Mouse (Mus musculus) heart, postnatal 0 days (tissue): ENCODE results near the gene D630045J12Rik. TPM values are rescaled to one million over a fixed set of nuclear protein-coding genes. Genes with fewer than 3 reads are reported as not detected.

Experiments used
- ATAC-seq: fragments of 200-750 bp; cut with Nextera tagmentation; 2 replicates; pipeline ENCODE4 v1.8.0; 2017; ENCODE audit warnings: low read depth, moderate number of reproducible peaks, moderate library complexity; ENCODE audit not compliant: insufficient read depth
- DNase-seq: peaks from one replicate; pipeline ENCODE4 v3.0.0-alpha.2; 2016; ENCODE audit warnings: low spot score
- H3K27ac ChIP-seq: fragments of 300-500 bp; sonication (generic); 2 replicates; pipeline ENCODE4 v1.5.1; 2014; ENCODE audit warnings: low read depth, mild to moderate bottlenecking
- H3K27me3 ChIP-seq: fragments of 300-500 bp; sonication (generic); 2 replicates; pipeline ENCODE4 v1.6.1; 2014; ENCODE audit warnings: low read length, mixed read lengths; ENCODE audit not compliant: control insufficient read depth, insufficient read depth
- H3K36me3 ChIP-seq: fragments of 300-500 bp; sonication (generic); replicated peaks from 2 replicates; pipeline ENCODE4 v1.6.1; 2014; ENCODE audit warnings: low read length, mixed read lengths; ENCODE audit not compliant: control insufficient read depth, insufficient read depth
- H3K4me1 ChIP-seq: fragments of 300-500 bp; sonication (generic); 2 replicates; pipeline ENCODE4 v1.6.1; 2014; ENCODE audit warnings: antibody characterized with exemption; ENCODE audit not compliant: control insufficient read depth, insufficient read depth
- H3K4me2 ChIP-seq: fragments of 300-500 bp; sonication (generic); 2 replicates; pipeline ENCODE4 v1.6.1; 2014; ENCODE audit warnings: low read depth, mild to moderate bottlenecking, low read length, moderate library complexity
- H3K4me3 ChIP-seq: fragments of 300-500 bp; sonication (generic); 2 replicates; pipeline ENCODE4 v1.5.1; 2014; ENCODE audit warnings: low read depth, low read length
- H3K9ac ChIP-seq: fragments of 300-500 bp; sonication (generic); replicated peaks from 2 replicates; pipeline ENCODE4 v1.6.1; 2014; ENCODE audit warnings: low read depth, low read length, mixed read lengths
- H3K9me3 ChIP-seq: fragments of 300-500 bp; sonication (generic); replicated peaks from 2 replicates; pipeline ENCODE4 v1.6.1; 2016; ENCODE audit warnings: low read length; ENCODE audit not compliant: control insufficient read depth
- CTCF ChIP-seq: IDR thresholded peaks from 2 replicates; pipeline ENCODE4 v1.5.1; 2016; ENCODE audit warnings: antibody characterized with exemption, control low read depth, low read depth
- EP300 ChIP-seq: IDR thresholded peaks from 2 replicates; pipeline ENCODE4 v1.6.1; 2016; ENCODE audit warnings: antibody characterized with exemption, low read depth
- WGBS: fragments of 180-500 bp; shearing (Covaris S2); extraction: QIAGEN DNeasy Blood & Tissue Kit; methylation state at CpG from one replicate; pipeline ENCODE4 v1.1.7; 2014; 5-methylcytosine and 5-hydroxymethylcytosine counted together
- polyA plus RNA-seq: library from polyadenylated mRNA; unstranded; fragments of >200 nt; fragmentation: Nextera tagmentation; extraction: Ambion mirVana; gene quantifications from 2 replicates; pipeline ENCODE4 v1.2.1, GENCODE M21; 2015
- total RNA-seq: library from RNA; depleted of rRNA; stranded (reverse); fragments of >200 nt; gene quantifications from 2 replicates; pipeline ENCODE4 v1.2.3, GENCODE M21; 2014; ENCODE audit warnings: low replicate concordance

Gene D630045J12Rik
- total and polyA plus RNA-seq, 2 experiments from 2014 or later: 0.29 to 2.8 TPM

GRCm38 (mm10) chr6:38162825-38163504 lies 90.8 kb downstream of the D630045J12Rik start:
- Histone ChIP-seq H3K27me3 (no peaks in the 10 kb centered on the region), H3K4me1 (0 out of 2 replicates have a peak, but pooled peaks cover 3% of the 10 kb centered on the region), H3K27ac (no peak overlapping the region), H3K4me2 (no peak overlapping the region), H3K4me3 (no peak overlapping the region), H3K9ac (no peak overlapping the region), H3K9me3 (no peaks in the 10 kb centered on the region), H3K36me3 (no peaks in the 10 kb centered on the region)
- TF ChIP-seq EP300 (no peak), CTCF (no peak)
- ATAC-seq: no peak
- 66% methylated on average over 14 of the region's 14 CpGs for WGBS
- DNase-seq: no peak

- H3K4me3 ChIP-seq: no peak overlapping the region
- H3K27ac ChIP-seq: no peak overlapping the region
- 0 out of 2 replicates have a peak, but pooled peaks cover 3% of the 10 kb centered on the region for H3K4me1 ChIP-seq
- no peak for TF ChIP-seq EP300
- TF ChIP-seq CTCF: no peak
- no peaks in the 10 kb centered on the region for H3K36me3 ChIP-seq
- no peak overlapping the region for H3K4me2 ChIP-seq
- H3K27me3 ChIP-seq: no peaks in the 10 kb centered on the region
- 45% methylated on average over 2 of the region's 2 CpGs for WGBS
- H3K9ac ChIP-seq: no peak overlapping the region
- ATAC-seq (0 out of 2 replicates have a peak, but pooled peaks have one; percentile 27), DNase-seq (no peak)
- no peaks in the 10 kb centered on the region for H3K9me3 ChIP-seq
Measured at GRCm38 (mm10) chr6:38160556-38160955, 93.3 kb downstream of the D630045J12Rik start.

- 0 out of 2 replicates have a peak, but pooled peaks cover 3% of the 10 kb centered on the region for H3K4me1 ChIP-seq
- H3K27me3 ChIP-seq: no peaks in the 10 kb centered on the region
- no peak overlapping the region for H3K4me2 ChIP-seq
- ATAC-seq: peak; percentile 55; the same call in 1 of the 2 replicates
- H3K27ac ChIP-seq: no peak overlapping the region
- peak; percentile 88 for DNase-seq
- no peak overlapping the region for H3K9ac ChIP-seq
- 4% methylated on average over 3 of the region's 3 CpGs for WGBS
- no peak overlapping the region for H3K4me3 ChIP-seq
- no peaks in the 10 kb centered on the region for H3K36me3 ChIP-seq
- peak; percentile 97 for TF ChIP-seq CTCF
- no peak for TF ChIP-seq EP300
- H3K9me3 ChIP-seq: no peaks in the 10 kb centered on the region
Measured at GRCm38 (mm10) chr6:38160102-38160501, 93.7 kb downstream of the D630045J12Rik start.

- Histone ChIP-seq H3K27ac (no peak overlapping the region), H3K9ac (no peak overlapping the region), H3K9me3 (no peaks in the 10 kb centered on the region), H3K4me2 (no peak overlapping the region), H3K4me1 (0 out of 2 replicates have a peak, but pooled peaks cover 3% of the 10 kb centered on the region), H3K36me3 (no peaks in the 10 kb centered on the region), H3K27me3 (no peaks in the 10 kb centered on the region), H3K4me3 (no peak overlapping the region)
- DNase-seq (no peak), ATAC-seq (no peak)
- 86% methylated on average over 4 of the region's 4 CpGs for WGBS
- TF ChIP-seq EP300: no peak
- TF ChIP-seq CTCF: no peak
Measured at GRCm38 (mm10) chr6:38159576-38159975, 94.2 kb downstream of the D630045J12Rik start.

GRCm38 (mm10) chr6:38157925-38158324 lies 95.9 kb downstream of the D630045J12Rik start:
- H3K9me3 ChIP-seq: no peaks in the 10 kb centered on the region
- no peaks in the 10 kb centered on the region for H3K4me1 ChIP-seq
- H3K4me3 ChIP-seq: no peak overlapping the region
- DNase-seq (no peak), ATAC-seq (no peak)
- 81% methylated on average over 16 of the region's 16 CpGs for WGBS
- H3K4me2 ChIP-seq: no peak overlapping the region
- H3K27ac ChIP-seq: no peak overlapping the region
- H3K27me3 ChIP-seq: no peaks in the 10 kb centered on the region
- no peaks in the 10 kb centered on the region for H3K36me3 ChIP-seq
- no peak overlapping the region for H3K9ac ChIP-seq
- TF ChIP-seq EP300: no peak
- TF ChIP-seq CTCF: no peak

- Histone ChIP-seq H3K36me3 (no peaks in the 10 kb centered on the region), H3K9me3 (no peaks in the 10 kb centered on the region), H3K27ac (no peak overlapping the region), H3K27me3 (no peaks in the 10 kb centered on the region), H3K9ac (no peak overlapping the region), H3K4me1 (no peaks in the 10 kb centered on the region), H3K4me2 (no peak overlapping the region), H3K4me3 (no peak overlapping the region)
- TF ChIP-seq EP300: no peak
- no peak for TF ChIP-seq CTCF
- no peak for DNase-seq
- 88% methylated on average over 5 of the region's 5 CpGs for WGBS
- no peak for ATAC-seq
Measured at GRCm38 (mm10) chr6:38156204-38156603, 97.6 kb downstream of the D630045J12Rik start.
